Mouse (Mus musculus) forebrain, embryonic 13.5 days (tissue): ENCODE measurements around the gene Ppp1r12b. TPM values are rescaled to one million over a fixed set of nuclear protein-coding genes. Genes with fewer than 3 reads are reported as not detected.

ENCODE experiments used
- ATAC-seq: fragments of 200-750 bp; cut with Nextera tagmentation; 2 replicates; pipeline ENCODE4 v1.8.0; 2017
- H3K27ac ChIP-seq: fragments of 300-500 bp; sonication (generic); 2 replicates; pipeline ENCODE4 v1.5.1; 2015; ENCODE audit warnings: inconsistent platforms, mild to moderate bottlenecking, moderate library complexity
- H3K27me3 ChIP-seq: fragments of 300-500 bp; sonication (generic); 2 replicates; pipeline ENCODE4 v1.6.1; 2015; ENCODE audit warnings: mild to moderate bottlenecking, inconsistent platforms
- H3K36me3 ChIP-seq: fragments of 300-500 bp; sonication (generic); 2 replicates; pipeline ENCODE4 v1.6.1; 2015; ENCODE audit warnings: mild to moderate bottlenecking, inconsistent platforms; ENCODE audit not compliant: poor library complexity, severe bottlenecking
- H3K4me1 ChIP-seq: fragments of 300-500 bp; sonication (generic); 2 replicates; pipeline ENCODE4 v1.6.1; 2015; ENCODE audit warnings: inconsistent platforms
- H3K4me2 ChIP-seq: fragments of 300-500 bp; sonication (generic); 2 replicates; pipeline ENCODE4 v1.6.1; 2015; ENCODE audit warnings: inconsistent platforms, mild to moderate bottlenecking, moderate library complexity
- H3K4me3 ChIP-seq: fragments of 300-500 bp; sonication (generic); 2 replicates; pipeline ENCODE4 v1.5.1; 2015; ENCODE audit warnings: mild to moderate bottlenecking, inconsistent platforms
- H3K9ac ChIP-seq: fragments of 300-500 bp; sonication (generic); 2 replicates; pipeline ENCODE4 v1.6.1; 2015; ENCODE audit warnings: mild to moderate bottlenecking, inconsistent platforms
- H3K9me3 ChIP-seq: fragments of 300-500 bp; sonication (generic); replicated peaks from 2 replicates; pipeline ENCODE4 v1.6.1; 2016; ENCODE audit warnings: inconsistent platforms
- WGBS: fragments of 180-500 bp; shearing (Covaris S2); methylation state at CpG from one replicate; pipeline ENCODE4 v1.1.7; 2015; 5-methylcytosine and 5-hydroxymethylcytosine counted together
- polyA plus RNA-seq: library from polyadenylated mRNA; unstranded; fragments of >200 nt; fragmentation: Nextera tagmentation; extraction: Ambion mirVana; gene quantifications from 2 replicates; pipeline ENCODE4 v1.2.1, GENCODE M21; 2015

Gene Ppp1r12b
- polyA plus RNA-seq, 1 experiment from 2014 or later: 11.2 TPM

DNA sequence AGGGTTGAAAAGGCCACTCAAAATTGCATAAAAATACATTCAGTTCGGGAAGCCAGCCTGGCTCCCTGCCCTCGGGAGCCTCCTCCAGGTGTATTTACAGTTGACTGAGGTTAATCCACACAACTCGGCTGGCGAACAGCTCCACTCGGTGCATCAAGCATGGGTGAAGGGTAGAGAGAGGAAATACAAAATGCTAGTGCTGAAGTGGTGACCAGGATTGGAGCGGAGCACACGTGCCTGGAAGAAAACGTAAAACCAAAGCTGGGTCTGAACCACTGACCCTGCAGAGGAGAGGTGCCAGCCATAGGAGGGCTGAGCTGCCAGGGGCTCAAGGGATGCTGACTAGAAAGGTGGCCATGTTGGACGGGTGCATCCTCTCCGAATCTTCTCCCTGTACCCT, 200.9 kb downstream of the Ppp1r12b start:
- 84% methylated on average over 10 of the region's 10 CpGs for WGBS
- H3K9me3 ChIP-seq: no peaks in the 10 kb centered on the region
- no peak for ATAC-seq
- H3K4me3 ChIP-seq: no peak overlapping the region
- H3K36me3 ChIP-seq: peaks cover 3% of the 10 kb centered on the region
- no peak overlapping the region for H3K27ac ChIP-seq
- no peaks in the 10 kb centered on the region for H3K27me3 ChIP-seq
- no peak overlapping the region for H3K9ac ChIP-seq
- H3K4me1 ChIP-seq: peaks cover 8% of the 10 kb centered on the region
- H3K4me2 ChIP-seq: no peak overlapping the region

DNA sequence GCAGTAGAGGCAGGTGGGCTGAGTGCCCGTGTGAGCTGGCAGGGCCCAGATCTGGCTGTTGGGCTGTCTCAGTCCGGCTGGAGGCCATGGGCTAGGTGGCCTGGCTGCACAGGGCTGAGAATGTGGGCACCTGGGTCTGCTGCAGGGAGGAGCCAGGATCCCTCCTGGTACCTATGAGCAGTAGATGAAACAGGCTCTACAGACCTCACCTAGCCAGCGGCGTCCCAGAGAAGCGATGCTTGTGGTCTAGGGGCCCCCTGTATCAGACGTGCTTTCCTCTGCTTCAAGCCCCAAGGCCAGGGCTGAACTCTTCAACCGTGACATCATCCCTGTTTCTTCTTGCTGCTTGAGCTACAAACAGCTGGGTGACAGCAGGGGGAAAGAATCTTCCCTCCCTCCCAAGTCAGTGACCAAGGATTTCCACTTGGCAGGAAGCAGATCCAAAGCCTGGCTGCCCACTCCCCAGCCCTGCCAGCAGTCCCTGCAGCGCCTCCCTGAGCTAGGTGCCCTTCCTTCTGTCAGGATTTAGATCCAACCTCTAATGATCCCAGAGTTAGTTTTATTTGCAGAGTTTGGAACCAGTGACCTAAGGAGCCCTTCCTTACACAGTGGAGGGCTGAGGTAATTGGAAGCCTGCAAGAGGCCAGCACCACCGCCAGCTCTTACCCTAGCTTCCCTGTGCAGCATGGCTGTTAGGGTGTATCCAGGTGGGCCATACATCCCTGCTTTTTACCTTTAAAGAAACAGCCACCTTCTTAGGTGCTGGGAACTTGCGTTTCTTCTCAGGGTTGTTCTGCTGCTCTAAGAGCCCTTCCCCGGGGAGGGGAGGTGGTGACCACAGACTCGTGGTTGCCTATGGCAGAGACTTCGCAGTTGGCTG, 201.8 kb downstream of the Ppp1r12b start:
- Histone ChIP-seq H3K4me1 (peaks cover 9% of the 10 kb centered on the region), H3K36me3 (no peaks in the 10 kb centered on the region; the same call in 1 of the 2 replicates), H3K9me3 (no peaks in the 10 kb centered on the region), H3K27ac (no peak overlapping the region), H3K27me3 (no peaks in the 10 kb centered on the region), H3K9ac (no peak overlapping the region), H3K4me2 (no peak overlapping the region), H3K4me3 (no peak overlapping the region)
- ATAC-seq: no peak
- 76% methylated on average over 13 of the region's 13 CpGs for WGBS

DNA sequence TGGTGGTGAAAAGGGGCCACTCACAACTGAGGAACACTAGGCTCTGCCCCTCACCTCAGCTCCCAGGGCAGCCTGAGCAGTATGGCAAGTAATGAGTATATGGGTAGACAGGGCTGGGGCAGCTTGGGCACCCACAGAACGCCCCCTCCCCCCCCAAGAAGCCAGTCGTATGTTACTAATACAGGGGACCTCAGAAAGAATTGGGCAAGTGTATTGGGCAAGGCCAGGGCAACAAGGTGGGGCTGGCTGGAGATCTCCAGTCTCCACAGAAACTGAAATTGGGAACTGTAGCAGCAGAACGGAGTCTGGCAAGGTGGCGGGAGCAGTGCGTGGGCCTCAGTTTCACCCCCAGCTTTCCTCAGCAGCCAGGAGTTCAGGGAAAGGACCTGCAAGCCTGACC, 203.3 kb downstream of the Ppp1r12b start:
- Histone ChIP-seq H3K4me3 (no peak overlapping the region), H3K27me3 (no peaks in the 10 kb centered on the region), H3K9me3 (no peaks in the 10 kb centered on the region), H3K4me1 (peaks cover 9% of the 10 kb centered on the region), H3K36me3 (no peaks in the 10 kb centered on the region; the same call in 1 of the 2 replicates), H3K9ac (no peak overlapping the region), H3K27ac (no peak overlapping the region), H3K4me2 (no peak overlapping the region)
- 73% methylated on average over 5 of the region's 5 CpGs for WGBS
- ATAC-seq: no peak

DNA sequence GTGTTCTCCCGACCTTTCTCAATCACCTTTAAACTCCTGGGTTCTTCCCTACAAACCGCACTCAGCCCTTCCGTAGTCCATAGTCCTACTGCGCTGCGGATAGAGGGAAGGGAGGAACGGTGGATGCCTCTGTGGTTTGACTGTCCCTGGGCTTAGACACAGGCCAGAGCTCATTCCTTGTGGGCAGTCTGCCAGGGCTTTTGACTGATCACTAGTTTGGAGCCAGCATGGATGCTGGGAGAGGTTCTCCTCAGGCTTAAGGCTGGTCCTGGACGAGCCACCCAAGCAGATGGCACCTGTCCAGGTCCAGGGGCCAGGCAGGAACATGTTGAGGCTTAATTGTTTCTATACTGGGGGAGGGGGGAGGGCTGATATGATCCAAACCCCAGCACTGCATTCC, 205.9 kb downstream of the Ppp1r12b start:
- Histone ChIP-seq H3K9ac (no peak overlapping the region), H3K9me3 (no peaks in the 10 kb centered on the region), H3K36me3 (no peaks in the 10 kb centered on the region; the same call in 1 of the 2 replicates), H3K27me3 (no peaks in the 10 kb centered on the region), H3K4me3 (no peak overlapping the region), H3K27ac (no peak overlapping the region), H3K4me1 (peaks cover 9% of the 10 kb centered on the region), H3K4me2 (no peak overlapping the region)
- ATAC-seq: no peak
- 81% methylated on average over 7 of the region's 7 CpGs for WGBS

DNA sequence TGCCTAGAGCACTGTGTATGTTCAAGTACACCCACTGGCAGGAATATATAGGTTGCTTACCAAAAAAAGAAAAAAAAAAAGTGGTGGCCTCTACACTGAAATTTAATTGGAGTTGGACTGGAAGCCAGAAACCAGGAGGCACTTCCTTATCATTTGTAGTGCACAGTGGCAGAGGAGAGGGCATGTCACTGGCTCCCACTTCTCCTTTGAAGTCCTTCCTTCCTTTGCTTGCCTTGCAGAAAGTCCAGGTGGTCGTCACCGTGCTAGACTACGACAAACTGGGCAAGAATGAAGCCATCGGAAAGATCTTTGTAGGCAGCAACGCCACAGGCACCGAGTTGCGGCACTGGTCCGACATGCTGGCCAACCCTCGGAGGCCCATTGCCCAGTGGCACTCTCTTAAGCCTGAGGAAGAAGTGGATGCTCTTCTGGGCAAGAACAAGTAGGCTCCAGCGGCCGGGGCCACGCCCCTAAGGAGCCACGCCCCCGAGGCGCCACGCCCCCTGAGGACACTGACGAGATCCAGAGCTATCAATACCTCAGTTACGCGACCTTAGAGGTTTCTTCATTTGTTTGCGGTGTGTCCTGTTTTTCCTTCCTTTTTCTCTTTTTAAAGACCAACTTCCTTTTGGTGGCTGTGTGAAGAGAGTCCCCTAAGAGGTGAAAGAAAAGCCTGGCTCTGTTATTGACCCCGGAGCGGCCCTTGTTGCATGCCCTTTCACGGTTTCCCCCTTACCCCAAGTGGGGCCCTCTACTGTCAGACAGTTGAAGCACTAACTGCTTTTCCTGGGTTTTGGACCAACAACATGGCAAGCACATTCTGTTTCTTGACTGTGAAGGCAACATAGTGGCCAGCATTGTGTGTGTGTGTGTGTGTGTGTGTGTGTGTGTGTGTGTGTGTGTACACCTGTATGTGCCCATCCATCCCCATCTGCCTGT, 208.2 kb downstream of the Ppp1r12b start:
- 19% methylated on average over 23 of the region's 23 CpGs for WGBS
- Histone ChIP-seq H3K4me2 (no peak overlapping the region), H3K36me3 (no peaks in the 10 kb centered on the region), H3K27ac (no peak overlapping the region), H3K9ac (no peak overlapping the region), H3K4me3 (no peak overlapping the region), H3K9me3 (no peaks in the 10 kb centered on the region), H3K4me1 (peaks cover 9% of the 10 kb centered on the region), H3K27me3 (no peaks in the 10 kb centered on the region)
- ATAC-seq: no peak

DNA sequence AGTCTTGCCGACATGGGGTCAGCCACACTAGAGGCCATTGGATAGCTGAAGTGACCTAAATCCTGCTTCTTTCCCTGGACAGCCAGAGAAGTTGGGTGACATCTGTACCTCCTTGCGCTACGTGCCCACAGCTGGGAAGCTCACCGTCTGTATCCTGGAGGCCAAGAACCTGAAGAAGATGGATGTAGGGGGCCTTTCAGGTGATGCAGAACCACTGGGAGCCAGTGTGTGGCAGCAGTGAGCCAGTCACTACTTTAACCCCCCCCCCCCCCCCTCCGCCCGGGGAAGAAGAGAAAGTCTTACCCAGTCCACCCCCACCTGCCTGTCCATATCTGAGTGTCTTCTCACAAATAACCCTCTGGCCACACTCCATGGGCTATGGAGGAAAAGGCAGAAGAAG, 210.1 kb downstream of the Ppp1r12b start:
- WGBS: 57% methylated on average over 6 of the region's 6 CpGs

DNA sequence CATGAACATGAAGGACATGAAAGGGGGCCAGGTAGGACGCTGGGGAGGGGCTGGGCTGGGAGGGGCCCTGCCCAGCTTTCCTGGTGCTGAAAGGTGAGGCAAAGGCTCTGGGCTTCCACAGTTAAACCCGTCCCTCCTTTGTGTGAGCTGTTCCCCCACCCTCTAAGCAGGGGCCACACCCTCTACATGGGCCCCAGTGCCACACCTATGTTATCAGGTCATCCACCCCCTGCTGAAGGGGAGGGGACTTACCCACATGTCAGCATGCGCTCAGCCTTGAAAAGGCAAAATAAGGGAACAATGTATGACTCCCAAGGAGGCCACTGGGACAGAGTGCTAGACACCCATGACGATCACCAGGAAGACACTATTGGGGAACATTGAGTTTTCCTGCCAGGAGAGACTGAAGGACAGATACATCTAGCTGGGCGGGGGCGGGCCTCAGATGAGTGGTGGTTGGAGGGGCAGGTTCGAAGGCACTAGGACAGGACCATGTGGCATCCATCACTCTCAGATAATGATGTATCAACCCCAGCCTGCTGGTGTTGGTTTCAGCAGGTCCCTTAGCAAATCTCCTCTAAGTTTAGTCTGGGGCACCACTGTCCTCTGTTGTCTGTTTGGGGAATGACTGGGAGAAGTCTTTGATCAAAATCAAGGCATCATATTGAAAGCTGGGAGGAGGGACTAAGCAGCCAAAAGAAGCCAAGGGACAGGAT, 213.6 kb downstream of the Ppp1r12b start:
- no peaks in the 10 kb centered on the region for H3K36me3 ChIP-seq
- H3K27ac ChIP-seq: no peak overlapping the region
- ATAC-seq: no peak
- H3K27me3 ChIP-seq: no peaks in the 10 kb centered on the region
- WGBS: 89% methylated on average over 7 of the region's 7 CpGs
- H3K4me2 ChIP-seq: no peak overlapping the region
- H3K4me3 ChIP-seq: no peak overlapping the region
- H3K4me1 ChIP-seq: no peaks in the 10 kb centered on the region
- H3K9me3 ChIP-seq: no peaks in the 10 kb centered on the region
- no peak overlapping the region for H3K9ac ChIP-seq

More for the DNA sequence above, 210.1 kb downstream of the Ppp1r12b start:
- Histone ChIP-seq H3K27me3 (no peaks in the 10 kb centered on the region), H3K9ac (no peak overlapping the region), H3K36me3 (no peaks in the 10 kb centered on the region), H3K27ac (no peak overlapping the region), H3K4me1 (peaks cover 9% of the 10 kb centered on the region), H3K4me2 (no peak overlapping the region), H3K9me3 (no peaks in the 10 kb centered on the region), H3K4me3 (no peak overlapping the region)
- ATAC-seq: no peak

DNA sequence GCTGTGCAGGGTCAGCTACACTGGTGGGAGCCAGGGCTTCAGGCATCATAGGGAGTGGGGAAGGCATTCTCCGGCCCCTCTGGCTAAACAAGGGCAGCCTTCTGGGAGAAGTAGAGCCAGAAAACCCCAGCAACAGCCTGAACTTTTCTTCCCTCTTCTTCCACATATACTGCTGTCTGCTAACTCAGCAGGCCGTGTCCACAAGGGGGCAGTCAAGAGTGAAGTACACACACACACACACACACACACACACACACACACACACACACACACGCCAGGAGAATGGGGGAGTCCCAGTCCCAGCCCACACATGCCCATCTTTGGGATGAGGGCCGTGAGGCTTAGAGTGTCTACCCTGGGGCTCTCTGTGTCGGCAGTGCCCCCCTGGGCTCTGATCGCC, 214.3 kb downstream of the Ppp1r12b start:
- H3K4me3 ChIP-seq: no peak overlapping the region
- no peaks in the 10 kb centered on the region for H3K9me3 ChIP-seq
- ATAC-seq: no peak
- H3K27ac ChIP-seq: no peak overlapping the region
- no peak overlapping the region for H3K4me2 ChIP-seq
- no peaks in the 10 kb centered on the region for H3K36me3 ChIP-seq
- no peak overlapping the region for H3K9ac ChIP-seq
- H3K27me3 ChIP-seq: no peaks in the 10 kb centered on the region
- WGBS: 76% methylated on average over 6 of the region's 6 CpGs
- H3K4me1 ChIP-seq: no peaks in the 10 kb centered on the region

DNA sequence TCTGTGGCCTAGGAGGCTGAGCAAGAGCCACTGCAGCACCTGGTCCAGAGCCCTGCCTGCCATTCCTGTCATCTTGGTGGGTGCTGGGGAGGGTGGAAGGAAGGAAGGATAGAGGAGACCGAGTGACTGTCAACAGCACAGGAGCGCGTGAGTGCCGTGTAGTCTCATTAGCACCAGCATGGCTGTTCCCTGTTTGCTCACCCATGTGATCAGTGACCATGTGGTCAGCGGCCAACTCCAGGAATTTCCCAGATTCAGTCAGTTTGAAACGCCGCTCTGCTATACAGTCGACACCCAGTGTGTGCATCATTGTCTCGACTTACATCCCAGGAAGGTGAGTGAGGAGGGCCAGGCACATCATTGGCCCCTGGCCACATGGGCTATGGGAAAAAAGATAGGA, 218.3 kb downstream of the Ppp1r12b start:
- H3K4me1 ChIP-seq: no peaks in the 10 kb centered on the region
- no peaks in the 10 kb centered on the region for H3K9me3 ChIP-seq
- 76% methylated on average over 9 of the region's 9 CpGs for WGBS
- no peak overlapping the region for H3K4me2 ChIP-seq
- no peak overlapping the region for H3K4me3 ChIP-seq
- no peak for ATAC-seq
- no peaks in the 10 kb centered on the region for H3K27me3 ChIP-seq
- no peaks in the 10 kb centered on the region for H3K36me3 ChIP-seq
- H3K9ac ChIP-seq: no peak overlapping the region
- H3K27ac ChIP-seq: no peak overlapping the region

DNA sequence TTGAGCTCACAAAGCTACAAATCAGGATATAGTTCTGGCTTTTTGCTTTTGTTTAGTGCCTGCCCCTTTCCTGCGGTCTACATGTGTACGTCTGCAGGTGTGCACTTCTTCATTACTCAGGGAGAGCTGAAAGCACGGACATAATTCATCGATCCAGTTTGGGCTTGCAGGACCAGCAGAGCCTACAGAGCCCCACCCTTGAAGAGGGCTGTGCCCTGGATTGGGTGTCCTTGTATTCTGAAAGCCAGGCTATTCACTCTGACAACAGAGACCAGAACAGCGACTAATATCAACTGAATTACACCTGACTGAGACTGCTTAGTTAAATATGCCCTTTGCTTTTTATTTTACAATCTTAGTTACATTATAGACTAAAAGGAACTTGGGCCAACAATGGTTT, 222.1 kb downstream of the Ppp1r12b start:
- Histone ChIP-seq H3K27ac (no peak overlapping the region), H3K4me1 (no peaks in the 10 kb centered on the region), H3K27me3 (no peaks in the 10 kb centered on the region), H3K36me3 (no peaks in the 10 kb centered on the region), H3K4me3 (no peak overlapping the region), H3K9ac (no peak overlapping the region), H3K9me3 (no peaks in the 10 kb centered on the region), H3K4me2 (no peak overlapping the region)
- ATAC-seq: no peak
- 92% methylated on average over 5 of the region's 5 CpGs for WGBS

DNA sequence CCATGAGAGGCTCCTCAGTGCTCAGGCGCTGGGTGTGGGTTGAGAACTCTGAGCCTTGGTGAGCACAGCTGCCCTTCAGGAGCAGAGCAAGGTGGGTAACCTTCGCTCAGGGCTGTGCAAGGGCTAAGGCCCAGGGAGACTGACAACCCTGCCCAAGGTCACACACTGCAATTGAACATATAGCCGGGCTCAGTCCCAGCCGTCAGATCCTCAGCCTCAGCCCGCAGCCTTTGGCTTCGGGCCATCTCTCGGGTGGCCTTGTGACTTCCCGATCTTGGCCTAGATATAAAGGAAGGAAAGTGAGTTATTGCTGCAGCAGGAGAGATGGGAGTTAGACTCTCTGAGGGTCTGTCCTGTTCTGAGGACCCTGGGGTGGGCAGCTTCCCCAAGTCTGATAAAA, 228.5 kb downstream of the Ppp1r12b start:
- 80% methylated on average over 8 of the region's 8 CpGs for WGBS
- H3K9me3 ChIP-seq: no peaks in the 10 kb centered on the region
- H3K9ac ChIP-seq: no peak overlapping the region
- H3K36me3 ChIP-seq: no peaks in the 10 kb centered on the region
- H3K4me3 ChIP-seq: no peak overlapping the region
- H3K4me1 ChIP-seq: no peaks in the 10 kb centered on the region
- H3K4me2 ChIP-seq: no peak overlapping the region
- no peak for ATAC-seq
- no peak overlapping the region for H3K27ac ChIP-seq
- no peaks in the 10 kb centered on the region for H3K27me3 ChIP-seq

DNA sequence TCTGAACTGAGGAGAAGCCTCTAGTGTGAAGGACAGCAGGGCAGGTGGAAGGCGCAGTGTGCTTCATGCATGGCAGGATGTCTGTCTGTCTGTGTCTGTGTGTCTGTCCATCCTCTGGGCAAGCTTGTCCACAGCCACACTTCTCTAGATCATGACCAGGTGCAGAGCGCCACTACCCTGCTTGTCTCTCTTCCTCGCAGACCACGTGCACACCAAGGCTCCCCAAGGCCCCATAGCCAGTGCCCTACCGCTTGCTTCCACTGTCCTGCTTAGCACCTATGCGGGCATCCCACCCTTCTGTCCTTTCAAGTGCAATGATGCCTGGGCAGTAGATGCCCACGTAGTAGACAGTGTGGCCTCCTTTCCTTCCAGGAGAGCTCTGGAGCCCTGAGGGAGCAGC, 229.3 kb downstream of the Ppp1r12b start:
- no peaks in the 10 kb centered on the region for H3K27me3 ChIP-seq
- H3K9ac ChIP-seq: no peak overlapping the region
- no peak overlapping the region for H3K4me3 ChIP-seq
- no peaks in the 10 kb centered on the region for H3K36me3 ChIP-seq
- H3K4me2 ChIP-seq: no peak overlapping the region
- WGBS: 88% methylated on average over 7 of the region's 7 CpGs
- no peaks in the 10 kb centered on the region for H3K9me3 ChIP-seq
- no peaks in the 10 kb centered on the region for H3K4me1 ChIP-seq
- no peak for ATAC-seq
- H3K27ac ChIP-seq: no peak overlapping the region
